Mouse (Mus musculus) layer of hippocampus, adult 2 months (tissue): ENCODE results near the gene Reg3d. TPM values are rescaled to one million over a fixed set of nuclear protein-coding genes. Genes with fewer than 3 reads are reported as not detected.
"Not testable (repeated sequence)": the region's sequence is repeated elsewhere in the genome, so short reads cannot be mapped to it uniquely, and the experiment has no call there.

Experiments used
- DNase-seq, 2 experiments: peaks; one replicate each; pipeline ENCODE4 v3.0.0; 2022; ENCODE audit warnings: low spot score in 2 of 2
- H3K27ac ChIP-seq: fragments of 200-600 bp; 2 replicates; pipeline ENCODE4 v1.8.1; 2022
- H3K4me3 ChIP-seq: fragments of 200-600 bp; 2 replicates; pipeline ENCODE4 v1.8.1; 2022; ENCODE audit warnings: mild to moderate bottlenecking
- CTCF ChIP-seq: fragments of 200-600 bp; conservative IDR thresholded peaks from 2 replicates; pipeline ENCODE4 v1.8.1; 2022; ENCODE audit warnings: antibody characterized with exemption, mild to moderate bottlenecking, moderate library complexity
- long read RNA-seq, 2 experiments: library from polyadenylated mRNA; stranded (forward); transcript quantifications; one replicate each; pipeline ENCODE4 v2.0.0; 2021; ENCODE audit warnings: borderline mapping rate in 2 of 2
- total RNA-seq, 2 experiments: library from RNA; stranded (reverse); gene quantifications; 2 replicates each; pipeline ENCODE4 v1.2.3; 2021

The Reg3d gene
- not detected for total RNA-seq
- long read RNA-seq, experiment 1, result 0 reads
- long read RNA-seq, experiment 2, result 0 reads

DNA sequence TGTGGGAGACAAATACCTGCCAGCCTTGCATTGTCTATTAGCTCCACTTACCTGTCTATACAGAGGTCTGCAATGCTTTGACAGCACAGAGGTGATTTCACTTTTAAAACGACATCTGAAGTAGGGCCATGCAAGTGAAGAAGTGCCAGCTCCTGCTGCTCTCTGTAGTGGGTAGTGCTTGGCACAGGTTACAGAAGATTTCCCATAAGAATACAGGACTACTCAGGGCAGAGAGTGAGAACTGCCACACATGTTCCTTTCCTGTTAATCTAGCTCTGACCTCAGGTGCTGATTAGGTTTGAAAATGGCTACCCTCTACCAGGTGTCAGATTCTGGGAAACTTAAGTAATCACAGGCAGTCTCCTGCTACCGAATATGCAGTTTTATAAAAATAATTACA lies at the start of gene Reg3d:
Gene Reg3d (minus strand): TSS at position 101 of the 400 bp plus-strand sequence.
- TF ChIP-seq CTCF, result no peak
- no peak for DNase-seq
- H3K4me3 ChIP-seq, result no peak within 1 kb of the TSS
- no peak within 1 kb of the TSS for H3K27ac ChIP-seq

GRCm38 (mm10) chr6:78425497-78425896 lies 46.8 kb upstream of the Reg3d start:
- H3K4me3 ChIP-seq, result no peak overlapping the region
- DNase-seq, result no peak
- TF ChIP-seq CTCF, result no peak
- no peak overlapping the region for H3K27ac ChIP-seq

- H3K4me3 ChIP-seq, DNase-seq: not testable (repeated sequence)
These were observed 43.7 kb upstream of the Reg3d start, which contains the start of gene Reg1 for GRCm38 (mm10) chr6:78422411-78422810. TSS of gene Reg1 (plus strand) at chr6:78422711.

GRCm38 (mm10) chr6:78395323-78395722 lies 16.7 kb upstream of the Reg3d start, which contains the start of gene Reg2:
TSS of gene Reg2 (plus strand) at chr6:78395623.
- H3K27ac ChIP-seq, H3K4me3 ChIP-seq, DNase-seq: not testable (repeated sequence)

More at GRCm38 (mm10) chr6:78422411-78422810, 43.7 kb upstream of the Reg3d start, which contains the start of gene Reg1:
- H3K27ac ChIP-seq, result not testable (repeated sequence)

DNA sequence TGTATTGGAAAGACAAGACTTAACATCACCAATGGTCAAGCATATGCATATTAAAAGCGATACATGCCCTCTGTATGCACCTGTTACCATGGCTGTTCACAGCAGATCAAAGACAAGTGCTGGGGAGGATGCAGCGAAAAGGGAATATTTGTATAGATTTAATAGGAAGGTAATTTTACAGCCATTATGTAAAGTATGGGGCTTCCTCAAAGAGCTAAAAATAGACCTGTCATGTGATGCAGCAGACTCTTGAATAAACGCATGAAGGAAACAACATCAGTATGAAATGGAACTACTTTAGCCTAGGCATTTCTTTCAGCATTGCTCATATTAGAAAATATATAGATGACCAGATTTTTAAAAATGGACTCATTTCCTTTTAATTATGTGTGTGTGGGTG lies 6.9 kb upstream of the Reg3d start:
- DNase-seq, result no peak
- no peak for TF ChIP-seq CTCF
- H3K27ac ChIP-seq, result no peak overlapping the region
- no peak overlapping the region for H3K4me3 ChIP-seq

DNA sequence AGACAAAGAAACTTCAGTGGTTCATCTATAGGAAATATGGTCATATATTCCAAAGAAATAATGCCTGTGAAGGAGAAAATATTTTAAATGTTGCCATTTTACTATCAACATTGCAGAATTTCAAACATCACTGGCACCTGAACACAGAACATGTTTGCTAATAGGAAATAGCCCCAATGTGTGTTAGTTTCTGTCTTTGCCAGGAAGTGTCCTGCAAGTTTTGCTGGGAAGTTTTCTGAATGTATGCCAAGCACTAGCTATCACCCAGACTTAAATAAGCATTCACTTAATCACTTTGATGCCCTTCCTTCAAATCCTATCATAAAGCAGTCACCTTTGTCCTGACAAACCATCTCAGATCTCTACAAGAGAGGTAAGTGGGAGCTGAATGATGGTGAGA lies 1.7 kb upstream of the Reg3d start, which contains the start of gene Reg3a:
Gene Reg3a (plus strand): TSS at position 301 of the 400 bp plus-strand sequence.
- H3K4me3 ChIP-seq, result no peak within 1 kb of the TSS
- DNase-seq, result no peak
- no peak for TF ChIP-seq CTCF

DNA sequence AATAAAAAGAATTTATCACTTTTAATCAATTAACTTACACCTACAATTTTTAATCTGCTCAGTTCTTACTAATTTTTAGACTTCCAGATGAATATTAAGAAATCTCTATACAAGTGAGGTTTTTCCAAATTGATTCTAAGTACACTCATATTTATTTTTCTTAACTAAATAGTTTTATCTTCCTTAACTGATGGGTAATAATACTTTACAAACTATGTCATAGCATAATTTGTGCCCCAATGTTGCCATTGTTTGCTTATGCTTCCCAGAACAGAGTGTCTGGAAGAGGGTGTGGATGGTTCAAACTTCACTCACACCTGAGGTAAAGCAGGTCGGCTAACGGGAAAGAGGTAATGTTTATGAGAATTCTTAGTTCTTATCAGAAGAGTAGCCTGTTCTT lies 8.3 kb downstream of the Reg3d start, which contains the start of gene Reg3b:
Gene Reg3b (plus strand): TSS at position 301 of the 400 bp plus-strand sequence.
- DNase-seq, result no peak
- Histone ChIP-seq H3K27ac (no peak within 1 kb of the TSS), H3K4me3 (no peak within 1 kb of the TSS)
- no peak for TF ChIP-seq CTCF

More for the DNA sequence above, 1.7 kb upstream of the Reg3d start, which contains the start of gene Reg3a:
- H3K27ac ChIP-seq, result no peak within 1 kb of the TSS

DNA sequence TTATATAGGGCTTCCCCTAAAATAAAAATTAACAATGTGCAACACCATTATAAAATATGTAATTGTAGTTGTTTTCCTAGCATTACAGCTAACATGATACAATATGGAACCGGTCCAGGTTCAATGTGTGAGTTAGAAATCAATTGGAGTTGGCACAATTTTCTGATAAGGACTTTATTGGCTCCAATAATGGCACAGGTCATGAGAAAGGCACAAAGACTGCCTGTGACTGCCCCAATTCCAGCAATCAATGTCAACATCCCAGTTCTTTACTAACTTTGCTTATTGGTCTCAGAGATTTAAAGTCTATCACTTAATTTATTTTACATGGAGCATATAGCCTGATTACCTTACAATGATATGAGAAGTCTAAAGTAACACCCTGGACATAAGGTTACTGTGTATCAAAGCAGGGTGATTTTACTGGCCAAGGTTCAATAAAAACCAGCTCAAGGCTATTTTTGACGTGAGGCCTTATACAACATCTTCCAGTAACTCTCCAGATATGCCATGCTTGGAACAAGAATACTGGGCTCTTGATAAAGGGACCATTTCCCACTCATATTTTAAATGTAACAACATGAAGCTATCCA lies 16.6 kb downstream of the Reg3d start:
- no peak for TF ChIP-seq CTCF
- DNase-seq, result no peak
- Histone ChIP-seq H3K4me3 (no peak overlapping the region), H3K27ac (no peak overlapping the region)

DNA sequence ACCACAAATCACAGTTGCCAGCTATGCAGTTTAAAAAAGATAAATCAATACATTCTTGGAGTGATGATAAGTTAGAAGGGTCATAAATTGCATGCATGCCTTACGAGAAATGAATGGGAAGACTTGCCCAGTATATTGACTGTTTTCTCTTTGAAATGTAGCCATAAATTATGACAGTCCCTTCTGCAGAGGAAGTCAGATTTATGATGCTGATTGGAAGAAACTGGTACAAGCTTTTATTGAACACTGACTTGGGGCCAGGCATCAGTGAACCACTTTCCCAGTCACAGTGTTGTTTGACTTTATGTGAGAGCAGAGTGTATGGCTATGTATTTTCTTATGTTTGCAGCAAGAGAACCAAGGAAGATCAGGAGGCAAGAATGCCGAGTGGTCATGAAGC lies 37.0 kb downstream of the Reg3d start:
- Histone ChIP-seq H3K4me3 (no peak overlapping the region), H3K27ac (no peak overlapping the region)
- no peak for TF ChIP-seq CTCF
- DNase-seq, result no peak

GRCm38 (mm10) chr6:78340296-78340695 lies 38.4 kb downstream of the Reg3d start:
- Histone ChIP-seq H3K27ac (no peak overlapping the region), H3K4me3 (no peak overlapping the region)
- TF ChIP-seq CTCF, result no peak
- DNase-seq, result peak in 1 of 2 experiments; percentile 25

DNA sequence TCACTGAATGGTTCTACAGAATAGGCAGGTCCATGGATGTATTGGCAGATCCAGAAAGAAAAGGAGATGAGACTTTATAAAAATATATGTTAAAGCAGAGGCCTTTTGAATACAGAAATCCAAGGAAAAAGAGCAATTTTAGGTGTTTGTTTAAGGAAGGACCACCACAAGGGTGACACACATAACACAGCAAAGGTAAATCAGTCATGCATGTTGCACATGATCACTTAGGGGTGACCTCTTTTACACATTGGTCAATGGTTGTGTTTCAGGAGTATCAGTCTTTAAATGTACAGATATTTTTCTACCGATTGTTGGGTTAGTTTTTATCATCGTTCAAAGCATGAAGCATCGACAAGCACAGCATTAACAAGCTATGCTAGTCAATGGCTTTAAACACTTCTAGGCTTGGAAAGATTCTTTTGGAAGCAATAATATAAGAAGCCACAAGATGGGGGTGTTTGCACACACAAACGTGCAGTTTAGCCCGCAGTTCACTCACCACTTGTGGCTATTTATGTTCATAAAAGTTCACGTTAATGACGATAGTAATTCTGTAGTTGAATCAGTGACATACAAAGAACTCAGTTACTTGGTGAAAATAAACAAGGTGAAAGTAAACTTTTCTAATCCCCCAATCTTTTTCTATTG lies 46.6 kb downstream of the Reg3d start:
- TF ChIP-seq CTCF, result peak; percentile 86
- Histone ChIP-seq H3K4me3 (no peak overlapping the region), H3K27ac (no peak overlapping the region)
- peak; percentile 19 to 50 for DNase-seq

DNA sequence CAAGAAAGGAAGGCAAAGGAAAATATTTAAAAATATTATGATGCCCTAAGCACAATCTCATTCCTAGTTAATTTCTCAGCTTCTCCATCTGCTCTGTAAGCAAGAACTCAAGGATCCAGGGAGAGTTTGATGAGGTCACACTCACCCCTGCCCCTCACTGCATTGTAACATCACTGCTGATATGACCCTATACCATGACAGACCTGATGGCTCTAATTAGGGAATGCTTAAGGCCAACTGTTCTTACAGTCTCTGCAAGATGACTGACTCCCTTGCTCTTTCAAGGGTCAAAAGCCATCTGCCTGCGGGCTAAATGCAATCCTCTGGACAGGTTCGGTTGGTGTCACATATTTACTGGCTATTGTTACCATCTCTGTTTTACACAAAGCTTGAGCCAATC lies 49.5 kb downstream of the Reg3d start:
- Histone ChIP-seq H3K27ac (no peak overlapping the region), H3K4me3 (no peak overlapping the region)
- TF ChIP-seq CTCF, result no peak
- DNase-seq, result no peak

GRCm38 (mm10) chr6:78327798-78328197 lies 50.9 kb downstream of the Reg3d start:
- TF ChIP-seq CTCF, result peak; percentile 77
- no peak overlapping the region for H3K4me3 ChIP-seq
- peak; percentile 6 to 10 for DNase-seq
- H3K27ac ChIP-seq, result no peak overlapping the region

Other genes starting within 250 kb of the Reg3d start
- not detected for gene Reg3b, start 8.2 kb downstream of the Reg3d start, total RNA-seq
- not detected for gene Reg3a, start 1.8 kb upstream of the Reg3d start, total RNA-seq
- not detected for gene Reg2, start 16.8 kb upstream of the Reg3d start, total RNA-seq
- gene Reg1, start 43.8 kb upstream of the Reg3d start, total RNA-seq, result not detected
- gene Reg3g, start 90.0 kb upstream of the Reg3d start, total RNA-seq, result not detected